Mouse (Mus musculus): Measurements from ENCODE around the gene Ctla4. TPM values are rescaled to one million over a fixed set of nuclear protein-coding genes. Genes with fewer than 3 reads are reported as not detected.

The Ctla4 gene
- polyA plus RNA-seq, 1 experiment: not detected

- no peaks in the 10 kb centered on the region for H3K4me1 ChIP-seq
- TF ChIP-seq FLI1 (IDR thresholded peaks at IDR 0.05; ENCODE audit: low read length) (no peak), GATA1 (IDR thresholded peaks at IDR 0.05; ENCODE audit: borderline replicate concordance, low read length) (no peak)
- peaks cover 10% of the 10 kb centered on the region for H3K27me3 ChIP-seq (replicated peaks)
- H3K36me3 ChIP-seq (replicated peaks; ENCODE audit: low read length): no peaks in the 10 kb centered on the region
- peaks cover 3% of the 10 kb centered on the region; the same call in 1 of the 2 replicates for H3K9me3 ChIP-seq
- no peak overlapping the region for H3K4me3 ChIP-seq (replicated peaks)
Measured at GRCm38 (mm10) chr1:60954759-60955158, 68.0 kb downstream of the Ctla4 start.

GRCm38 (mm10) chr1:60955186-60955585 is 68.4 kb downstream of the Ctla4 start:
- TF ChIP-seq GATA1 (IDR thresholded peaks at IDR 0.05; ENCODE audit: borderline replicate concordance, low read length) (no peak), FLI1 (IDR thresholded peaks at IDR 0.05; ENCODE audit: low read length) (no peak)
- H3K36me3 ChIP-seq (replicated peaks; ENCODE audit: low read length): no peaks in the 10 kb centered on the region
- H3K9me3 ChIP-seq: peaks cover 3% of the 10 kb centered on the region; the same call in 1 of the 2 replicates
- H3K4me3 ChIP-seq (replicated peaks): no peak overlapping the region
- peaks cover 12% of the 10 kb centered on the region for H3K27me3 ChIP-seq (replicated peaks)
- peaks cover 3% of the 10 kb centered on the region for H3K4me1 ChIP-seq

GRCm38 (mm10) chr1:60956196-60956595 is 69.4 kb downstream of the Ctla4 start:
- H3K4me1 ChIP-seq: peaks cover 13% of the 10 kb centered on the region
- TF ChIP-seq GATA1 (IDR thresholded peaks at IDR 0.05; ENCODE audit: borderline replicate concordance, low read length): no peak
- TF ChIP-seq FLI1 (IDR thresholded peaks at IDR 0.05; ENCODE audit: low read length): no peak
- H3K9me3 ChIP-seq: peaks cover 3% of the 10 kb centered on the region; the same call in 1 of the 2 replicates
- H3K4me3 ChIP-seq (replicated peaks): no peak overlapping the region
- no peaks in the 10 kb centered on the region for H3K36me3 ChIP-seq (replicated peaks; ENCODE audit: low read length)
- peaks cover 13% of the 10 kb centered on the region for H3K27me3 ChIP-seq (replicated peaks)

- peaks cover 13% of the 10 kb centered on the region for H3K4me1 ChIP-seq
- H3K4me3 ChIP-seq (replicated peaks): no peak overlapping the region
- no peaks in the 10 kb centered on the region for H3K36me3 ChIP-seq (replicated peaks; ENCODE audit: low read length)
- TF ChIP-seq GATA1 (IDR thresholded peaks at IDR 0.05; ENCODE audit: borderline replicate concordance, low read length): no peak
- no peak for TF ChIP-seq FLI1 (IDR thresholded peaks at IDR 0.05; ENCODE audit: low read length)
- H3K9me3 ChIP-seq: peaks cover 3% of the 10 kb centered on the region; the same call in 1 of the 2 replicates
- H3K27me3 ChIP-seq (replicated peaks): peaks cover 12% of the 10 kb centered on the region
Measured at GRCm38 (mm10) chr1:60958287-60958686, 71.5 kb downstream of the Ctla4 start.

- peaks cover 3% of the 10 kb centered on the region; the same call in 1 of the 2 replicates for H3K9me3 ChIP-seq
Measured at GRCm38 (mm10) chr1:60959246-60959645, 72.4 kb downstream of the Ctla4 start.

GRCm38 (mm10) chr1:60960451-60960850 is 73.7 kb downstream of the Ctla4 start:
- TF ChIP-seq GATA1 (IDR thresholded peaks at IDR 0.05; ENCODE audit: borderline replicate concordance, low read length) (no peak), FLI1 (IDR thresholded peaks at IDR 0.05; ENCODE audit: low read length) (no peak)
- Histone ChIP-seq H3K4me3 (replicated peaks) (peak overlapping the region; percentile 80), H3K4me1 (peaks cover 13% of the 10 kb centered on the region), H3K36me3 (replicated peaks; ENCODE audit: low read length) (no peaks in the 10 kb centered on the region), H3K9me3 (peaks cover 3% of the 10 kb centered on the region; the same call in 1 of the 2 replicates), H3K27me3 (replicated peaks) (peaks cover 12% of the 10 kb centered on the region)

More at GRCm38 (mm10) chr1:60959246-60959645, 72.4 kb downstream of the Ctla4 start:
- peaks cover 12% of the 10 kb centered on the region for H3K27me3 ChIP-seq (replicated peaks)
- no peaks in the 10 kb centered on the region for H3K36me3 ChIP-seq (replicated peaks; ENCODE audit: low read length)
- peaks cover 13% of the 10 kb centered on the region for H3K4me1 ChIP-seq
- no peak for TF ChIP-seq FLI1 (IDR thresholded peaks at IDR 0.05; ENCODE audit: low read length)
- TF ChIP-seq GATA1 (IDR thresholded peaks at IDR 0.05; ENCODE audit: borderline replicate concordance, low read length): no peak
- H3K4me3 ChIP-seq (replicated peaks): no peak overlapping the region

- no peaks in the 10 kb centered on the region for H3K36me3 ChIP-seq (replicated peaks; ENCODE audit: low read length)
- TF ChIP-seq FLI1 (IDR thresholded peaks at IDR 0.05; ENCODE audit: low read length) (no peak), GATA1 (IDR thresholded peaks at IDR 0.05; ENCODE audit: borderline replicate concordance, low read length) (no peak)
- peaks cover 13% of the 10 kb centered on the region for H3K4me1 ChIP-seq
- peaks cover 12% of the 10 kb centered on the region for H3K27me3 ChIP-seq (replicated peaks)
- H3K4me3 ChIP-seq (replicated peaks): no peak overlapping the region
- H3K9me3 ChIP-seq: peaks cover 6% of the 10 kb centered on the region; the same call in 1 of the 2 replicates
Measured at GRCm38 (mm10) chr1:60961080-60961479, 74.3 kb downstream of the Ctla4 start.

GRCm38 (mm10) chr1:60962095-60962494 is 75.3 kb downstream of the Ctla4 start:
- Histone ChIP-seq H3K4me1 (peaks cover 13% of the 10 kb centered on the region), H3K9me3 (peaks cover 6% of the 10 kb centered on the region; the same call in 1 of the 2 replicates), H3K27me3 (replicated peaks) (peaks cover 10% of the 10 kb centered on the region), H3K4me3 (replicated peaks) (no peak overlapping the region), H3K36me3 (replicated peaks; ENCODE audit: low read length) (no peaks in the 10 kb centered on the region)
- TF ChIP-seq FLI1 (IDR thresholded peaks at IDR 0.05; ENCODE audit: low read length) (no peak), GATA1 (IDR thresholded peaks at IDR 0.05; ENCODE audit: borderline replicate concordance, low read length) (no peak)

Other genes starting within 250 kb of the Ctla4 start
- gene Cd28, start 170.2 kb upstream of the Ctla4 start, polyA plus RNA-seq (2012; ENCODE audit: insufficient read depth, low replicate concordance): 0.91 and 2.4 TPM in 2 replicates
- gene Icos, start 90.9 kb downstream of the Ctla4 start, polyA plus RNA-seq (2012; ENCODE audit: insufficient read depth, low replicate concordance): not detected in 2 replicates